Mouse (Mus musculus): ENCODE data around the gene Gm26965.
"Not testable (repeated sequence)": the region's sequence is repeated elsewhere in the genome, so short reads cannot be mapped to it uniquely, and the experiment has no call there.

The Gm26965 gene

DNA sequence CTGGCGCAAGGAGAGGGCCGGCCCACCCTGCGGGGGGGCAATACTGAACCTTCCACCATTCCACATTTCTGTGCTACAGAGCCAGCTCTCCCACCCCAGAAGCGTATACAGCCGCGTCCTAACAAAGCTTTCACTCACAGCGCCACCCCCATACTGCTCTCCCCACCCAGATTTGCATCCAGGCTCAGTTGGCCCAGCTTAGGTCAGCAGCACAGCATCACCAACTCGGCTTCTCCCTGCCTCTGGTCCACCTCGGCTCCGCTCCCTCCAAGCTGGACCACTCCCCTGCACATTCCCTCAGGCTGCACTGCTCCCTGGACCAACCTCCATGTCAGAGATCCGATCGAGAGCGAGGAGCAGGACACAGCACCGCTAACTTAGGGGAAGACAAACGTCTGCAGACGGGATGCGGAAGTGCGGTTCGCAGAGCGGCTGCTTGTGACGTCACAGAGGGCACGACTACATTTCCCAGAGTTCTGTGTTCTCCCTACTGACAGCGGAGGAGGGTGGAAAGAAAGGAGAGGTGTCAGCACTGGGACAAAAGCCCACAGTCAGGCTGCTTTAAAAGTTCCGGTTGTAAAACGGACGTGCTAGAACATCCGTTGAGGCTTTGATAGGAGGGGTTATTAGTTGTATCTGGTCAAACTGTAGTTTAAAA is at the start of gene Gm26965, which contains the start of gene Zfp87:
Gene Gm26965, minus strand, starts transcription at position 399 of the 658 bp plus-strand sequence.
Gene Zfp87, minus strand, starts transcription at position 425 of the 658 bp plus-strand sequence.
- DNase-seq = peak; percentile 93 to 95

- no peak for DNase-seq
These were observed 46.7 kb upstream of the Gm26965 start for GRCm38 (mm10) chr13:67572591-67573189.

DNA sequence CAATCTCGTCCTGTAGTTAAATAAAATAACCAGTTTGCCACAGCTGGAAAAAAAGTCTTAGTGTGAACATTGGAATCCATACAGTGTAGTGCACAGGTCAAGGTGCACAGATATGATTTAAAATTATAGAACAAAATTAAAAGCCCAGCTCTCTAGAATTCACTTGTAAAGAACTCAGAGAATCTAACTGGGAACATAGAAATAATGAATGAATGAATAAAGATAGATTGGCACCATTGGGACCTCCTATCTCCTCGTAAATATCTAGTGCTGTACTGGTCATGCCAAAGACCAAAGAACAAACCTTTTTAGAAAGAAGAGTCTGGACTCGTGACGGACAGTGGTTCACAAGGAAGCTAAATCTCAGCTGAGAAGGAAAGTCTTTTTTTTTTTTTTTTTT is 27.8 kb upstream of the Gm26965 start, which contains the start of gene Zfp748:
Gene Zfp748, minus strand, starts transcription at position 101 of the 400 bp plus-strand sequence.
- DNase-seq = no peak

- DNase-seq = peak; percentile 84 to 90
These were observed 26.8 kb upstream of the Gm26965 start for GRCm38 (mm10) chr13:67552505-67553346.

DNA sequence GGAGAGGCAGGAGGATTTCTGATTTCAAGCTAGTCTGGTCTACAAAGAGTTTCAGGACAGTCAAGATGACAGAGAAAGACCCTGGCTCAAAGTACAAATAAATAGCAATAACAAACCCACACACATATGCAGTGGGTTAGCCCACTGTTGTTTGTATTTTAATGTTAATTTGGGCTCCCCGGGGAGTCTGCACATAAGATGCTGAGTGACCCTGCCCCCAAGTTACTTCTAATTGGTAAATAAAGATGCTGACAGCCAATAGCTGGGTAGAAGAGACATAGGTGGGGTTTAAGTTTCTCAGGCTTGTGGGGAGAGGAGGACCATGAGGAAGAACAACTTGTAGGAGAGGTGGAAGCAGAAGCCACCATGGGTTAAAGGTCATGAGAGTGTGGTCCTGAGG is 20.0 kb upstream of the Gm26965 start:
- DNase-seq = no peak

- no peak for DNase-seq
These were observed 1.2 kb upstream of the Gm26965 start for GRCm38 (mm10) chr13:67527049-67527730.

- no peak for DNase-seq
These were observed 25.0 kb downstream of the Gm26965 start for GRCm38 (mm10) chr13:67500908-67501307.

DNA sequence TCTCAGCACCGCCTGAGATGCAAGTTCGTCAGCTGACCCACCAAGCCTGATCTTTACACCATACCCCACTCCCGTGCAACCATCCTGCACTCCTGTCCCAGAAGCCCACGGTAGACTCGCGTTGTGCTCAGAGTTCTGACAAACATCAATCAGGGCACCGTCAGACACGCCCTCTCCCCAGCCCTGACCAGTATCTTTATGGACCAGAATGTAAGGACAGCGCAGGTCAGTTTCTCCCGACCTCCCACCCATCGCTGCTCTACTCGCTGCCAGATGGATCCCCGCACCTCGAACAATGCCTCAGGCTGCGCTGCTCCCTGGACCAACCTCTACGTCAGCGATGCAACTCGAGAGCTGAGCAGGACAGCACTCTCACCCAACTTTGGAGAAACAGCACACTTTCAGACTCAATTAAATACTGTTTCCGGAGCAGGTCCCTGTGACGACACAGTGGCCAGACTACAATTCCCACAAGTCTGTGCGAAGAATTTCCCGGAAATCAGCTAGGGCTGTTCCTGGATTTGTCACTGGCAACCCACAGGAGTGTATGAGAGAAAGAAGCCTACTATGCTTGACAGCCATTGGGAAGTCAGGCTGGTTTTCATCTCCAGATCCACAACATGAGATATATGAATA is 25.7 kb downstream of the Gm26965 start, which contains the start of gene Zfp58:
Gene Zfp58, minus strand, starts transcription at position 472 of the 636 bp plus-strand sequence.
- DNase-seq = peak; percentile 82 to 86

- DNase-seq = no peak
These were observed 30.3 kb downstream of the Gm26965 start for GRCm38 (mm10) chr13:67495631-67496030.

DNA sequence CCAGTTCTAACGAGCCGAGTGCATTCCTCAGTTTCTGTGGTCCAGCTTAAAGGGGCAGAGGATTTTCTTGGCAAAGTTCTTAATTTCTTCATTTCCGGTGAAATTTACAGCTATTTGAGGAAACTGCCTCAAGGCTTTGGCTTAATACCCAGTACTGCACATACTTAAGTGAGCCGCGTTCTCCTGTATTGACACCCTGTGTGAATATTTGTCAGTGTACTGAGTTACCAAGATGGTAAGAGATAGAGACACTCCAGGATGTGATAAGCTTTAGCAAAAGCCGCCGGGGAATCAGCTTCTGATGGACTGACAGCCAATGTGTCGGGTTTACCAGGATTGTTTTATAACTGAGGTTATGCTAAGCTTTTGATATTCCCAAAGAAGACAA is 41.5 kb downstream of the Gm26965 start:
- no peak for DNase-seq

DNA sequence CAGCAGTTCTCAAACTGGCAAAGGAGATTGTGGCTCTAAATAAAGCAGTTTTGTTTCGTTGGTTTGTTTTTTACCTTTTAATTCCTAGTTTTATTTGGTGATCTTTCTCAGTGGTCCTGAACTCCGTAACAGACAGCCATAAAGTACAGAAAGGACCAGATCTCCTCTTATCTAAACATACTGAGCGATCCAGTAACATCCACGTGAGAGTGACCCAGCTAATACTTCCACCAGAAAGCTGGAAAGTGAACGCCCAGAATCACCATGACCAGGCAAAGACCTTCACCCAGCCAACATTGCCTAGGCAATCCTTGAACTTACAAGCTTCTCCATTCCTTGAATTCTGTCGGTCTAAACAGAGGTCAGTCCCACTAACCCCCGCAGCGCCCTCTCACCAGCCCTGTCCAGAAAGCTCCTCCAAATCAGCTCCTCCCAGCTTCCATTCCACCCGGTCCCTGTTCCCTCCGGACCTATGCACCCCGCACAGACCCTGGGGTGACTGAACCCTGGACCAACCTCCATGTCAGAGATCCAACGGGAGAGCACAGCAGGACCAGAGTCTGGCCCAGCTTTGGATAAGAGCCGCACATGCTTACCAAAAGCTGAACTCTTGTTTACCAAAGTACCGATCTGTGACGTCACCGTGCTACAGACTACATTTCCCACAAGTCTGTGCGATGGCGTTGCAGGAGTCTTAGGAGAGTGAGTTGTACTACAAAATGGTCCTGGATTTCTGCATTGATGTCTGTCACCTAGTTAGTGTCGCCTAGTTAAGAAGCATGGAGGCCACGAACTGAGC is 42.1 kb downstream of the Gm26965 start, which contains the start of gene Zfp874b:
Gene Zfp874b, minus strand, starts transcription at position 634 of the 799 bp plus-strand sequence.
- peak; percentile 88 to 89 for DNase-seq

- DNase-seq = no peak
These were observed 44.4 kb downstream of the Gm26965 start for GRCm38 (mm10) chr13:67481528-67481927.

DNA sequence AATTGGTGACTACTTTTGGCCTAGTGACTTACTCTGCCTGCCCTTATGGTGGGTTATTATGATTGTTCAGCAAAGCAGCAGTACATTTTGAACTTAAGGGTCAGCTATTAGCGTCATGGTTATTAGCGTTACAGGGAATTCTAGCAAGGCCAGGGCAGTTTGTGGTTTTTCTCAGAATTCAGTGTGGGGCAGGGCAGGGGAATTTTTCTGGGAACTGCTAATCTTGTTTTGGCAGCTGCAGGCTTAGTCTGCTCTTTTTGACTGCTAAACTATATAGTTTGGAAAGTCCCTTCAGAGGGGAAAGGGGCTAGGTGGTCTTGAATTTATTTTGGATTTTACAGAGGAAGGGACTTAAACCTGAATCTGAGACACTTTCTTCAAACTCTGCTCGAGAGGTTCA is 56.7 kb downstream of the Gm26965 start:
- no peak for DNase-seq

GRCm38 (mm10) chr13:67463506-67464185 is 62.3 kb downstream of the Gm26965 start:
- not testable (repeated sequence) for DNase-seq

- DNase-seq = peak; percentile 2 to 29
These were observed 74.0 kb downstream of the Gm26965 start for GRCm38 (mm10) chr13:67452021-67452309.

DNA sequence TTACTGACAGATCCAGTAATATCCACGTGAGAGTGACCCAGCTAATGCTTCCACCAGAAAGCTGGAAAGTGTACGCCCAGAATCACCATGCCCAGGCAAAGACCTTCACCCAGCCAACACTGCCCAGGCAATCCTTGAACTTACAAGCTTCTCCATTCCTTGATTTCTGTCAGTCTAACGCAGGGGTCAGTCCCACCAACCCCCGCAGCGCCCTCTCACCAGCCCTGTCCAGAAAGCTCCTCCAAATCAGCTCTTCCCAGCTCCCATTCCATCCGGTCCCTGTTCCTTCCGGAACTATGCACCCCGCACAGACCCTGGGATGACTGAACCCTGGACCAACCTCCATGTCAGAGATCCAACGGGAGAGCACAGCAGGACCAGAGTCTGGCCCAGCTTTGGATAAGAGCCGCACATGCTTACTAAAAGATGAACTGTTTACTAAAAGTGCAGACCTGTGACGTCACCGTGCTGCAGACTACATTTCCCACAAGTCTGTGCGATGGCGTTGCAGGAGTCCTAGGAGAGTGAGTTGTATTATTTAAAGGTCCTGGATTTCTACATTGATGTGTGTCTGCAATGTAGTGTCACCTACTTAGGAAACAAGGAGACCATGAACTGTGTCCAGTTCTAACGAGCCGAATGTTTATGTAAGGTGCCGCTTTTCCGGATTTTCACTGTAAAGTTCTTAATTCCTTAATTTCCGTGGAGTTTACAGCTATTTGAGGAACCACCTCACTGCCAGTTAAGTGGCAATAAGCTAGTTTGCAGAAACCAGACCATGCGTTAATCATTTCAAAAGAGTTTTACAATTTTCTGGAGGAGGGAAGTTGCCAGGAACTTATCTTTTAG is 74.6 kb downstream of the Gm26965 start, which contains the start of gene Zfp874a:
Gene Zfp874a, minus strand, starts transcription at position 453 of the 849 bp plus-strand sequence.
- peak; percentile 91 to 92 for DNase-seq
